Comparison of ENCODE assay signal across 35 mouse cellular contexts in genomic region chr5:103474259-103474658, GRCm38 (mm10).
"Had no signal": no experiment of that assay in that cellular context is flagged by ENCODE, and none has a peak within 500 bp of the region (broad histone marks: within the 10 kb centered on the region; RNA-seq: fewer than 3 reads in every experiment).

No protein-coding gene starts in this region.

- H3K36me3 ChIP-seq: heart, embryonic 10.5 days; heart, embryonic 12.5 days; heart, embryonic 13.5 days; heart, embryonic 15.5 days; hindbrain, embryonic 10.5 days; hindbrain, embryonic 12.5 days; hindbrain, embryonic 13.5 days; hindbrain, embryonic 15.5 days; intestine, embryonic 15.5 days; kidney, embryonic 15.5 days had no signal

- DNase-seq: heart, postnatal 10 days; heart, postnatal 14 days; heart, postnatal 36 days; heart, postnatal 4 days; kidney, adult 11 months; kidney, adult 18-20 months; kidney, adult 2 months; kidney, adult 8-10 months; kidney, adult 9 months; kidney, postnatal 10 days; kidney, postnatal 14 days; kidney, postnatal 25 days; kidney, postnatal 36 days; kidney, postnatal 4 days; layer of hippocampus, adult 9-11 months; layer of hippocampus, postnatal 36 days had no signal

- ATAC-seq: hindbrain, embryonic 16.5 days; hindbrain, postnatal 0 days; inflammation-experienced regulatory T-cells, adult 6 months; intestine, embryonic 15.5 days; intestine, embryonic 16.5 days; intestine, postnatal 0 days had no signal

- H3K27ac ChIP-seq: heart, embryonic 10.5 days; heart, embryonic 13.5 days; heart, embryonic 15.5 days; hindbrain, embryonic 10.5 days; hindbrain, embryonic 12.5 days; hindbrain, embryonic 13.5 days; hindbrain, embryonic 14.5 days; hindbrain, embryonic 15.5 days; hindbrain, postnatal 0 days; intestine, embryonic 15.5 days; kidney, embryonic 15.5 days; kidney, postnatal 0 days; layer of hippocampus, adult 2 months had no signal

- H3K4me1 ChIP-seq: heart, embryonic 10.5 days; hindbrain, embryonic 10.5 days; hindbrain, embryonic 12.5 days; hindbrain, embryonic 13.5 days; hindbrain, embryonic 15.5 days; intestine, embryonic 15.5 days; kidney, embryonic 15.5 days had no signal

- H3K9me3 ChIP-seq: heart, embryonic 10.5 days; heart, embryonic 12.5 days; heart, embryonic 13.5 days; heart, embryonic 15.5 days; hindbrain, embryonic 10.5 days; hindbrain, embryonic 12.5 days; hindbrain, embryonic 13.5 days; hindbrain, embryonic 15.5 days; intestine, embryonic 15.5 days; kidney, embryonic 15.5 days had no signal

- H3K9ac ChIP-seq: heart, embryonic 12.5 days; heart, embryonic 13.5 days; heart, embryonic 15.5 days; hindbrain, embryonic 12.5 days; hindbrain, embryonic 13.5 days; hindbrain, embryonic 14.5 days; hindbrain, embryonic 15.5 days; intestine, embryonic 15.5 days; kidney, embryonic 15.5 days had no signal

- H3K4me3 ChIP-seq: heart, embryonic 10.5 days; heart, embryonic 12.5 days; heart, embryonic 13.5 days; heart, embryonic 15.5 days; hindbrain, embryonic 10.5 days; hindbrain, embryonic 12.5 days; hindbrain, embryonic 13.5 days; hindbrain, embryonic 15.5 days; intestine, embryonic 15.5 days; kidney, embryonic 15.5 days; layer of hippocampus, adult 2 months had no signal

- H3K27me3 ChIP-seq: heart, embryonic 12.5 days; heart, embryonic 13.5 days; heart, embryonic 15.5 days; hindbrain, embryonic 12.5 days; hindbrain, embryonic 13.5 days; hindbrain, embryonic 15.5 days; intestine, embryonic 15.5 days; kidney, embryonic 15.5 days had no signal

- H3K4me2 ChIP-seq: heart, embryonic 11.5 days; heart, embryonic 12.5 days; heart, embryonic 13.5 days; heart, embryonic 15.5 days; hindbrain, embryonic 12.5 days; hindbrain, embryonic 13.5 days; hindbrain, embryonic 14.5 days; hindbrain, embryonic 15.5 days; intestine, embryonic 15.5 days; kidney, embryonic 15.5 days had no signal
